Mouse (Mus musculus) 3134 (cell line): ENCODE measurements at regions not wholly inside any gene's neighbourhood (a gene's known extent, or its start where the extent isn't known, plus 50 kb on each side); places are given as distances from the start of the nearest gene placed in this dataset.
A peak's percentile ranks its signal among the peaks of the same experiment; 100 is the strongest.
"Not testable (repeated sequence)": the region's sequence is repeated elsewhere in the genome, so short reads cannot be mapped to it uniquely, and the experiment has no call there.

Experiments
- DNase-seq: peaks from one replicate; pipeline ENCODE4 v3.0.0-alpha.2; 2011; ENCODE audit warnings: low spot score; ENCODE audit not compliant: insufficient read length; ENCODE audit errors: extremely low read depth

DNA sequence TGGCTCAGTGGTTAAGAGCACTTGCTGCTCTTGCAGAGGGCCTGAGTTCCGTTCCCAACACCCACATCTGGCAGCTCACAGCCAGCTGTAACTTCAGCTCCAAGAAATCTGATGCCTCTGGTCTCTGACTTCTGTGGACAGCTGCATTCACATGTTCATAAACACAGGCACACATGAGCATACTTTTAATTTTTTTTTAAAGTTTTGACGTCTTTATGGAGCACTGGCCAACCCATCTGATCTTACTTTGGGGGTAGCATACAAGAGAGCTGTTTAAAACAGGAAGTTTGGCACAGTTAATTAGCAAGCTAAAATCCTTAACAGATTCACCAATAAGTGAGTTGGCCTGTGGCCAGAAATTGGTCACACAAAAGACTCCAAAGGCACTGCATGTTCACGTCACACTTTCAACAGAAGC is 81.2 kb upstream of the Atl2 start:
- DNase-seq = no peak

DNA sequence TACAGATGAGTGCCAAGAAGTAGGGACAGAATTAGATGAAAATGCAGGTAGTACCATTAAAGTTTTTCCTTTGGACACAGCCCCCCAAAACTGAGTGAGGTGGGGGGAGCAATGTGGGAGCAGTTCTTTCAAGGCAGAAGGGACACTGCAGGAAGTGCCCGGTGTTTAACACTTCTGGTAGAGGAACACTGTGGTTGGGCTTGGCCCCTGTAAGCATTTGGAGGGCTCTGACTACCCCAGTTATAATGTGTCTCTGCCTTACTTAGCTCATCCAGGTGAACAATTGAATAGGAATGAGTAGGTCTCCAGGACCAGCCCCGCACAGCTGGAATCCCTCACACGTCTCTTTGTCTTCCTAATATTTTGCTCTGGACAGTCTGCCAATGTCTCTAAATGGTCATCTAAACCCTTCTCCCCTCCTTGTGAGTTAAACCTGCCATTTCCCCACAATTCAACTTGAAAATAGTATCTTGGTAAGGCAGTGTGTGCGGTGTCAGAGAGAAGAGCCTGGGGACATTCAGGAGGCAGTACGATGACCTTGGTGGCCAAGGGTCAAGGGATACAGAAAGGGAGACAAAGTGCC is 80.7 kb upstream of the Atl2 start:
- no peak for DNase-seq

DNA sequence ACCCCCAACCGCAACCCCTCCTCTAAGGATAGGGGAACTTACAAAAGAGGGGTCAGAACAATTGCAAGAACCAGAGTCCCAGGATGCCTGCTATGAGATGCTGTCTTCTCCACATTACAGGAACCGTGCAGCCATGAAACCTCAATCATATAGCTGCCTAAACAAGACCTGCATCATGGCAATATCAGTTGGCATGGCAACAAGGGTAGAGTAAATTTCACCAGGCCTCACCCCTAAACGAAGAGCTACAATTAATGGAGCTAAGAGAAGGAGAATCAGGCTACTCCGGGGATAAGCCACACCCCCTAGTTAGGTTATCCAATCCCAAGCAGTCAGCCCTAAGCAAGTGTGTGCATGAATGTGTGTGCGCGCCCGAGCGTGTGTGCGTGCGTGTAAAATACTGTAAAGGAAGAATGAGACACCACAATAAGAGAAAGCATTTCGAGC is 80.1 kb upstream of the Atl2 start:
- DNase-seq = no peak

DNA sequence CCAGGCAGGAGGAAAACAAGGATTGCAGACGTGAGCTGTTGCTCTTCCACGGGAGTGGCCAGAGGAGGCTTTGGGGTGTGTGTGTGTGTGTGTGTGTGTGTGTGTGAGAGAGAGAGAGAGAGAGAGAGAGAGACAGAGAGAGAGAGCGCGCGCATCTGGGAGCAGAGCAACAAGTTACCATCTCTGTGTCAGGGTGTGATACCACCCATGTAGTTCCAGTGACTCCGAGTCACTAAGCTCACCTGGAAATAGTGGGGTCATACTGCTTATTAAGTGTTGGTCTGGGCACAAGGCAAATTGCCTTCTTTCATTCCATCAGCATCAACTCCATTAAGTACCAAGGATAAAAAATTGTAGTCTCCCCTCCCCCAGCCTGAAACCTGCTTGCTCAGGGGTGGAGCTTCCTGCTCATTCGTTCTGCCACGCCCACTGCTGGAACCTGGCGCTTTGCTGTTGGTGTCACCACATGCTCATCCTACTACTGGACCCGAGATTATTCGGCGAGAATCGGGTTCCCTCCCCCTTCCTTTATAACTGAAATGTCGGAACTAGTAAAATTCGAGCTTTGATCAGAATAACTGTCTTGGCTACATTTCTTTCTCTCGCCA is 79.3 kb upstream of the Atl2 start:
- DNase-seq = not testable (repeated sequence)

DNA sequence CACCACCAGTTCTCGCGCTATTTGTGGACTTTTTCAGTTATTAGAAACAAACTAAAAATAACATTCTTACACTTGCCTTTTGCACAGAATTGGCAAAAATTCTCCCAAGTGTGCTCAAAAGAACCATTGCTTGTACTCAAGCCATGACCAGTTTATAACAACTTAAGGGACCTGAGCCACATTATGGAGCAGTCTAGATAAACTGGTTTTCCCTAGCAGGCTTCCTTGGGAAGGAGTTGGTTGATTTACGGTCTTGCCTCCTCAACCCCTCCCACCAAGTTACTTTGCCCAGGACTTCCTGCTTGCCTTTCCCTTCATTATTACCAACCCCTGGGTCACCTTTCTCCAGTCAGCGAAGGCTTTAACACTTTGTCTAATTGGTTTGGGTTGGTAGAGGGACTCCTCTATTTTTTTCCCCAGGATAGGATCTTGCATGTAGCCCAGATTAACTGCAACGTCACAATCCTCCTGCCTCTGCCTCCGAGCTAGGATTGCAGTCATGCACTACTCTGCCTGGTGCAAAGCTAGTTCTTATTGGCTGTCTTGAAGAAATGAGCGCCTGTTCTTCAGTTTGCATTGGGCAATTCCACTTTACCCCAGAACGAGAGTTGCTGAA is 75.9 kb upstream of the Atl2 start:
- no peak for DNase-seq

DNA sequence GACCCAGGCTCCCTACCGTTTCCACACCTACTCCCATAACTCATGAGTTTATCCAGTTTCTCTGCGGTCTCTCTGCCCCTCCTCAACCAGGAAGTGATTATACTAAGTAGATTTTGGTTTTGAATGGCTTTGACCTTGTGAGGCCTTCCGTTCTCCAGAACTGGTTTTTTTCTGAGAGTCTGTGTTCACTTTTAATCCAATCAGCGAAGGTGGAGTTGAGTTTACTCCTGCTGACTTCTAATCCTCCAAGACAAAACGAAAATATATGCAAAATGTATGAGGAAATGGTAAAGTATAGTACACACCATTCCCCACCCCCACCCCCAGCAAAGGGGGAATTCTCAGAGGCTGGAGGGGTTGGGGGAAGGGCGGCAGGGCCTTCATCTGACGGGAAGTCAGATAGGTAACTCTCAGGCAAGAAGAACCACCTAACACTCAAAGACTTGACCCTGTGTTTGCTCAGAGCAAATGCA is 73.6 kb upstream of the Atl2 start:
- DNase-seq = no peak

DNA sequence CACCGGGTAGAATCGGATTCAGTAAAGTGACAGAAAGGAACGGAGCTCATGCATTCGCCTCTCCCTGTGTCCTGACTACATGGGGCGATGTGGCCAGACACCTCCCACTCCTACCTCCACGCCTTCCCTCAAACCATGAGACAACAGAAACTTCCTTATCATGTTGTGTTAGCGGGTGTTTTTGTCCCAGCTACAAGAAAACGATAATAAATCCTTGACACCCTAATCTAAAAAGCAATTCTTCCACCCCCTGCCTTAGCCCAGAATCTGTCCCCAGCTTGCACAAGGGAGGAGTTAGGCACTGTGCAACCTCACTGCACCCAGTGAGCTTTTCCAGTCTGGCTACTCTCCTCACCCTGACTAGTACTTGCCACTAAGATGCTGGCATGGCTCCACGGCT is 72.9 kb upstream of the Atl2 start:
- DNase-seq = no peak

DNA sequence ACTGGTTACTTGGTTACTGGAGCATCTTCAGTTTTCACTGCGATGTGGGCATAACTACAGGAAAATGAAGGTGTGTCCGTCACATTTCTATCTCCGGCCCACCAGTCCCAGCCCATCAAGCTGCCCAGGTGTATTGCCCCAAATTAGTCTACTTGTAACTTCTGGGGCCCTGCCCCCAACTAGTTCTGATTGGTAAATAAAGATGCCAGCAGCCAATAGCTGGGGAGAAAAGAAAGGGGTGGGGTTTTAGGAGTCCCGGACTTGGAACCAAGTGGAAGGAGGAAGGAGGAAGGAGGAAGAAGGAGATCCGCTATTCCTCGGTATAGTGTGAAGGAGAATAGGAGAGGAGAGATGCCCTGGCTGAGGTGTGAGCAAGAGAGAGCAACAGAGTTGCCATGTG is 71.1 kb upstream of the Atl2 start:
- no peak for DNase-seq

DNA sequence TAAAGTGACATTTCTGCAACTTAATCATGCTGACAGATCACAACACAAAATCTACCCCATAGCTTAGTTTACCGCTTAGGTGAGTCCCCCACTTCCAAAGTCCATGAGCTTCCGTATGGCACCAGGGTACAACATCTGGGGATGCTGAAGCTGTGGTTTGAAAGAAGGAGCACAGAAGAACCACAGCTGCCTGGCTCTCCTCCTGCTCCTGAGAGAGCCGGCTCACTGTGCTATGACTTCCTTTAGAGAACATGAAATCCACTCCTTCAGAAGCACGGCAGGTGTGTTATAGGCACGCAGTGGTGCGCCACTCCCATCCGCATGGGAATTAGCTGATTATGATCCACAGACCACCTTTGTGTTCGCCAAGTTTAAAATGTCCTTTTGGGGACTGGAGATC is 69.7 kb upstream of the Atl2 start:
- no peak for DNase-seq

DNA sequence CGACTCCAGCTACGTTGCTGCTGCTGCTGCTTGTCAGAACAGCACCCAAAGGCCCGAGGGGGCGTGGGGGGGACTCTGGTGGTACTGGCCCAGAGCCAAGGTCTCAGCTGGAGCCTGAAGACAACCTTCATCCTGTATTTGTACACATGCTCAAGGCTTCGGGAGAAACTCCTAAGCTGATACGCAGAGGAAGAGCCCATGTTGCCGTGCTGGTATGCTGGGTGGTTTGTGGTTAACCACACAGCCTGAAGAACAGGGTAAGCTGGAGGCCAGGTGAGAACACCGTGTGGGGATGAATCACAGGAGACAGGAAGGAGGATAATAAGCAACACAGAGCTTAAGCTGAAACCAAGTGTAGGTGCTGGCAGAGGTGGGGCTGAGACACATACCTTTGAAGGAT is 68.9 kb upstream of the Atl2 start:
- peak; percentile 15 for DNase-seq

DNA sequence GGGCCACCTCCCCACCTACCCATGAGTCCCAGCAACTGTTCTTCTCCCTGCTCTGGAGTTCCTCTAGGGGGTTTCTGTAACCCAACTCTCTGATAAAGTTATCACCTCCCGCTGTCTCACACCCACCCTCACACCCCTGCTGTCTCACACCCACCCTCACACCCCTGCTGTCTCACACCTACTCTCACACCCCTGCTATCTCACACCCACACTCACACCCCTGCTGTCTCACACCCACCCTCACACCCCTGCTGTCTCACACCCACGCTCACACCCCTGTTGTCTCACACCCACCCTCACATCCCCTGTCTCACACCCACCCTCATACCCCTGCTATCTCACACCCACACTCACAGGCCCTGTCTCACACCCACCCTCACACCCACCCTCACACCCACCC is 67.4 kb upstream of the Atl2 start:
- DNase-seq = no peak

DNA sequence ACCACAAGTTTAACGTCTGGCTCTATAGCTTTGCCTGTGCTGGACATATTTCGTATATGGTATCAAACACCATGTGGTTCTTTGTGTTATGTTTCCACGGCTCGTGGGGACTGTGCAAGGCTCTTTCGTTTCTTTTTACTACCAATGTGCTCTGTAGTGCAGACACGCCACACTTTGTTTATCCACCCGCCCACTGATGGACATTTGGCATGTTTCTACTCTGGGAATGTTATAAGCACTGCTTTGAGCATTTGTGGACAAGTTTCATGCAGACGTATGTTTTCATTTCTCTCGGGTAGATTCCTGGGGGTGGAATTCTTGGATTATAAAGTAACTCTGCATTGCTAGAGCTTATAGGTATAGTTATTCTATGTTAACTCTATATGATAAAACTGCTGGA is 65.5 kb upstream of the Atl2 start:
- no peak for DNase-seq

DNA sequence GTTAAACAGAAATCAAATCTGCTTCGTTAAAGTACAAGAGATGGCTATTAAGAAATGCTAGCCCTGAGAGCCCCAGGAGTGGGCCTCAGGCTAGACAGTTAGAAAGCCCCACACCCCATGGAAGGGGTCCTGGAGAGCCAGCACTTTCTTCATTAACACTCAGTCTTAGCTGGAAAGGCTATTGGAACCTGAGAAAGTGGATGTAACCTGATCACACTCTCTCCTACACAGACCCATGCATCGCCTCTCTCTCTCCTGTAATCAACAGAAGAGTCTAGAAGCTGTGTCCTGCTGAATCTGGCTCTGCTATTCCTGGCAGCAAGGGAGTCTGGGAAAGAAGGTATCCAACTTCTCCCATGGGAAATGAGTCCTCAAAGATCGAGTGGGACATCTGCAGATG is 64.8 kb upstream of the Atl2 start:
- DNase-seq = no peak

DNA sequence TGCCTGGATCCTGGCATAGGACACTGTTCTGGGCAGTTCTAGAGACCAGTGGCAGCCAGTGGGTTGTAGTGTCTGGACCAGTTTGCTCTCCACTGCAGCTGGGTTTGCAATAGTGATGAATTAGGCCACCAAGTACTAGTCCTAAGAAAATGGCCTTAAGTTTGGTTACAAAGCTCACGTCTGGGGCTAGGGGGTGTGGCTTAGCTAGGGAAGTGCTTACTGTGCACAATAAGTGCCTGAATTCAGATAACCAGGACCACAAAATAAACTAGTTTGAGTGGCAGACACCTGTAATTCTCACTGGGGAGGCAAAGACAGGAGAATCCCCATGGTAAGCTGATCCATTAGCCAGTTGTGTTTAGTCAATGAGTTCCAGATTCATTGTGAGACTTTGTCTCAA is 59.3 kb upstream of the Atl2 start:
- no peak for DNase-seq

DNA sequence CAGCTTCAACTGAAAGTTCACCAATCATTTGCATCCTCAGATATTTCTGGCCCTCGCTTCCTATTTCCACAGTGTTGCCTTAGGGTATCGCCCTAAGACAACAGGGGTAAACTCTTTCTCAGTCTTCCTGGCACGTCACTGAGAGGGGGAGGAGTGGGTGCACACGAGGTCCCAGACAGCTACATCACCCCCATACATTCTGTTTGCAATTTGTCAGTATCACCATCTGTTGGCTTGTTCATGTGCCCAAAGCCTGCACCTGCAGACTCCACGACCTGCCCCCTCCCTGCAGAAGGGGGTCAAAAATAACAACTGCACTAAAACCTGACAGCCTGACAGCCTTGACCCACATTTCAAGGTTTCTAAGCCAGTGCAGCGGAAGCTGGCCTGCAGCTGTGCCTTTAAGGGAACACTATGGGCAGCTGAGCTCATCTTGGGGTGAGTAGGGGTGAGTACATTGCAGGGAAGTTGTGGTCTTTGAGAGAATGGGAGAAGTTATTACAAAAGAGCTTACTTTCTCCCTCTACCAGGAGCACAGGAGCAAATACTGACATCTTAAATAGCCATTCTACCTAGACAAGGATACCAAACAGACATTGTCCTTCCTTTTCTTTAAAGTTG is 58.8 kb upstream of the Atl2 start:
- no peak for DNase-seq

DNA sequence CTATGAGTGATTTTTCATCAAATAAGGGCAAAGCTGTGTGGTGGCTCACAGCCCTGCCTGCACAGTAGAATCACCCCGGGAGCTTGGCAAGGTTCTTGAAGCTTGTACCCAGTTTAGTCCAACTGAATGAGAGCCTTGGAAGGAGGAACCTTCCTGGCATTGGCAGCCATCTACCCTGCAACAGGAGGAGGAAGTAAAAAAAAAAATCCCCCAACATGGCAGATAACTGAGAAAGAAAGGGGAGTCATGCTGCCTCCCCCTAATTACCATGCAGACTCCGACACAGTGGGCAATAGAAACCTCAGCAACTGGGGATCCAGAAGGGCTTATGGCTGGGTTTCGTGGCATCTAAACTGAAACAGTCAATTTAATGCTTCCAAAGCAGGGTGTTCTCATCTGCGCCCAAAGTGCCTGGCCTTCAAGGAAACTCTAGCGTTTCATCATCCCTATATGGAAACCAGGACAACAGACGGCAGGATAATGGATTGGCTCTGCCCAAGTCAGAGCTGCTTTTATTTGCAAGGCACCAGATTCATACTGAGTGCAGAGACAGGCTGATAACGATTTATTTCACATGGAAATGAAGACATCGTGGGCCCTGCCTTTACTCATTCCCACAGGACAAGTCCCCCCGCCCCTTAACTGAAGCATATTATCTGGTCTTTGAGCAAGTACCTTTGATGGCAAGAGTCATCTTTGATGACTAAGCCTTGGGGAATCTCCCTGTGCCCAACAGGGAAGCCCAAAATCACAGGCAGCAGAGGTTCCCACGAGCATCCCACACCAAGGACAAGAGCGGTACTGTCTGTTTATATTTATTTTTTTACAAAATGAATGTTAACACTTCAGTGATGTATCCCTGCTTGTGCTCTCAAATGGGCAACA is 52.9 kb upstream of the Atl2 start:
- DNase-seq = no peak
